Mouse (Mus musculus) cerebellum, postnatal 14 days (tissue): ENCODE data around the gene Rnf113a1.
A peak's percentile ranks its signal among the peaks of the same experiment; 100 is the strongest.
"Not testable (repeated sequence)": the region's sequence is repeated elsewhere in the genome, so short reads cannot be mapped to it uniquely, and the experiment has no call there.

Experiments
- DNase-seq, 2 experiments: peaks; one replicate each; pipeline ENCODE4 v3.0.0; 2021; ENCODE audit warnings: mixed read lengths in 2 of 2

Gene Rnf113a1

DNA sequence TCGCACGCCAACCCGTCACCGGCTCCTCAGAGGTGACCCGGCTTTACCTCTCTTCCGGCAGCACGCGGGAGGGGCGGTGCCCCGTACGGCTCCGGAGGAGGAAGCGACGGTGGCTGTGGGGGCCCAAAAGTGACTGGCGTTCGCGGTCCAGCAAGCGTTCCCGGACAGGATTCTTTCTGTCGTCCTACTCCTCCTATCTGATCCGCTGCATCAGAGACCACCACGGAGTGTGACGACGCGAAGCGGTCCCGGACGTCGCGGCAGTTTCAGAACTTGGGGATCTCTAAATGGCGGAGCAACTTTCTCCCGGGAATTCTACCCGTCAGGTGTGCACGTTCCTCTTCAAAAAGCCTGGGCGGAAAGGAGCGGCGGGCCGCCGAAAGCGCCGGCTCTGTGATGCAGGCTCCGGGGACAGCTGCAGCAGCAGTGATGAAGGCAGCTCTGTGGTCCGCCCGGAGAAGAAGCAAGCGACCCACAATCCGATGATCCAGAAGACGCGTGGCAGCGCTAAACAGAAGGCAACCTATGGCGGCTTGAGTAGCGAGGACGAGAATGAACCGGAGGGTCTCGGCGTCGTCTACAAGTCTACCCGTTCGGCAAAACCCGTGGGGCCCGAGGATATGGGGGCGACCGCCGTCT is at the start of gene Rnf113a1, which contains the start of gene Ndufa1:
Rnf113a1 (plus strand) TSS at position 141 of the 639 bp plus-strand sequence.
Ndufa1 (minus strand) TSS at position 59 of the 639 bp plus-strand sequence.
- DNase-seq, result peak; percentile 86

DNA sequence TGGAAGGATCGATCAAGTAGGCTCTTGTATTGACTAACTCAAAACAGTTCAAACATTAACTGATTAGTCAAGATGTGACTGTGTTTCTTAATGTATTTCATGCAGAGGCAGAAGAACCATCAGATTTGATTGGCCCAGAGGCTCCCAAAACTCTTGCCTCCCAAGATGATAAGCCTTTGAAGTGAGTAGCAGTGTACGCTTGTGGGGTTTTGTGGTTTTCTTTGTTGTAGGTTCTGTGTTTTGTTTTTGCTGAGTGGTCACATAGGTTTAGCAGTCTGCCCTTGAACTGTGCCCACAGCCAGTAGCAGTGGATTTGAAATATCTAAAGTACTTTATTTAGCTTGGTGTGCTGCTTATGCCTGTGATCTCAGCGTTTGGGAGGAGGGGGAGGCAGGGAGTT is 49.3 kb upstream of the Rnf113a1 start:
- DNase-seq, result no peak

DNA sequence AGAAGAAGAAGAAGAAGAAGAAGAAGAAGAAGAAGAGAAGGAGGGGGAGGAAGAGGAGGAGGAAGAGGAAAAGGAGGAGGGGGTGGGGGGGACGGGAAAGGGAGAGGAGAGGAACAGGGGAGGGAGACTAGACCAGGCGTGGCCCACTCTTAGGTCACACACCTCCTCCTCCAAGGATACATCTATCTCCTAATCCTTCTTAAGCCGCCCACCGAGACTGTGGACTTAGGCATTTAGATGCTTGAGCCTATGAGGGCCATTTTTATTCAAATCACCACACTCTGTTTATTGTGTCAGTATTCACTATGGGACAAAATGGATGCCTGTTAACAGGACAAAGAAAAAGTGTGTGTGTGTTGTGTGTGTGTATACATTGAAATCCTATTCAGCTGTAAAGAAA is 46.5 kb upstream of the Rnf113a1 start:
- not testable (repeated sequence) for DNase-seq

DNA sequence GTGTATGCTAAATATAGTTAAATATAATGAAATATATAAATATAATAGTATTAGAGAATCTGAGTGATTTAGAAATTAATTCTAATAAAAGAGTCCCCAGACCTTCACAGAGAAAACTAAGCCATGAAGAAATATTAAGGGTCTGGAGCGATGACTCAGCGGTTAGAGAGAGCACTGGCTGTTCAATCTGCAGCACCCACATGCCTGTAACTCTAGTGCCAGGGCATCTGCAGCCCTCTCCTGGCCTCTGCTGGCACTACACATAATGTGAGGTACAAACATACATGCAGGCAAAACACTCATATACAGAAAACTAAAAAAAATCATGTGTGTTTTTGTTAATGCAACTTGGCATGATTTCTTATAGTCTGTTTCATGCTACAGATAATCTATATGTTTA is 46.1 kb upstream of the Rnf113a1 start:
- DNase-seq, result peak in 1 of 2 experiments; percentile 9

DNA sequence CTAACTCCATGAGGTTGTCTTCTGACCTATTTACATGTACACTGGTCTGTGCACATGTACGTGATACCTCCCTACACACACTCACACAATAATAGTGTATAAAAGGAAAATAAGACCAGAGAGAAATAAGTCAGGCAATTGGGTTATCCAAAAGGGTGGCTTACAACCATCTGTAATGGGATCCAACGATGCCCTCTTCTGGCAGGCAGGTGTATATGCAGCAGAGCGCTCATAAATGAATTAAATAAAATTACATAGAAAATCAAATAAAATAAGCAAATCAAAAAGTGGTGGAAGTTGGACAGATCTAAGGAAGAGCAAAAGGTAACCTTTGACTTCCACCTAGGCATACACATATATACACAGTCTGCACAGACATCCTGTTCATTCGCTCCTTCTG is 33.2 kb upstream of the Rnf113a1 start:
- peak in 1 of 2 experiments; percentile 6 for DNase-seq

DNA sequence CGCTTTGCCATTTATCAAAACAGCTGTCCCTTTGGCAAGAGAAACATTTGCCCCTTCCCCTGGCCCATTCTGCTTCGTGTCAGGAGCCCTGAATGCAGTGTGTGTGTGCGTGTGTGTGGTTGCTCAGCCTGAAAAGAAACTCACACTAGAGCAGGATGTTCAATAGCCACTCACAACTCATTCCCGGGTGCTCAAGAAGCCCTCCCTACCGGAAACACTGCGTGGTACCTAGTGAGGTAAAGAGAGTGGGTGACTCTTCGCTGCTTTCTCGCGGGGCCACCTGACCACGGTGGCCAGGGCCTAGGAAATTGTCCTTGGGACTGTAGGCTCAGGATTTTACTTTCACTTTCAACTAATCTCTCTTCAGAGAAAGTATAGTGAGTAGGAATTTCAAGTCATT is 29.9 kb upstream of the Rnf113a1 start:
- no peak for DNase-seq

DNA sequence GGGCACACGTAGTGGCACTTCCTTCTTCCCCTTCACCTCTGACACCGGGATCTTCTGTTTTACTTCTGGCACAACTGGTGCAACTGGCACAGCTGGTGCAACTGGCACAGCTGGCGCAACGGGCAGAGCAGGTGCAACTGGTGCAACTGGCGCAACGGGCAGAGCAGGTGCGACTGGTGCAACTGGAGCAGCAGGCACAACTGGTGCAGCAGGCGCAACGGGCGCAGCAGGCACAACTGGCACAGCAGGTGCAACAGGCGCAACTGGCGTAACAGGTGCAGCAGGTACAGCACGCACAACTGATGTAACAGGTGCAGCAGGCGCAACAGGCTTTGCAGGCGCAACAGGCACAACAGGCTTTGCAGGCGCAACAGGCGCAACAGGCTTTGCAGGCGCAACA is 27.9 kb upstream of the Rnf113a1 start:
- DNase-seq, result no peak

DNA sequence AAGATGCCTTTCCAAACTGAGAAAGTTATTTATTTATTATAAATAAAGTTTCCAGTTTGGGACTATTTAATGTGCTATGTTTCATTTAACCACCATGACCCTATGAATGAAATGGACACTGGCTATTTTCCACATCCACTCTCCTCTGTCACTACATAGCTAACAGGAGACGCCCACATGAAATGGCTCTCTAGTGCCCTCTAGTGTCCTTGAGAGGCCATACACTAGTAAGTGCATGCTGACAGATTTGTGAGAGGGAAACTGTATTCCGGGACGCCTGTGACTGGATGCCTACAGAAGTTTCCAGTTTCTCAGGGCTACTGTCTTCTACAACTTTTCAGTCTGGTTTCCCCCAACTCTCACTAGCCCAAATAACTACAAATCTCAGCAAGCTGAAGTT is 24.0 kb upstream of the Rnf113a1 start:
- peak; percentile 40 to 44 for DNase-seq

DNA sequence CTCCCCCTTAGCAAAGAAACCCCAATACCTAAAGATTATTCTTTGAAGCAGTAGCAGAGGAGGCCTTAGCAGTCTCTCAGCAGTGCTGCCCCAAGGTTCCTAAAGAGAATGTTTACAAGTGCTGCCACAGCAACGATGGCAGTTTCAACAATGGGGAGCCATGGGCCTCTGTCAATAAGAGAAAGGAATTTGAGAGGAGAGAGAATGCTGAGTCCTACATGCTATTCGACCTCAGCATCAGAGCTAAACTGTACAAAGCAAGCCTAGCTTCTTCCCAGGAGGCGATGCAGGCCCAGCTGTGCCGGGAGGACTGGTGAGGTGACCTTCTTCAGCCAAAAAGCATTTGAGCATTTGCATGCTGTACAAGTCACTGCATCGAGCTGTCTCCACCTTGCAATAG is 22.3 kb upstream of the Rnf113a1 start, which contains the start of gene Akap14:
Akap14 (minus strand) TSS at position 101 of the 400 bp plus-strand sequence.
- no peak for DNase-seq

DNA sequence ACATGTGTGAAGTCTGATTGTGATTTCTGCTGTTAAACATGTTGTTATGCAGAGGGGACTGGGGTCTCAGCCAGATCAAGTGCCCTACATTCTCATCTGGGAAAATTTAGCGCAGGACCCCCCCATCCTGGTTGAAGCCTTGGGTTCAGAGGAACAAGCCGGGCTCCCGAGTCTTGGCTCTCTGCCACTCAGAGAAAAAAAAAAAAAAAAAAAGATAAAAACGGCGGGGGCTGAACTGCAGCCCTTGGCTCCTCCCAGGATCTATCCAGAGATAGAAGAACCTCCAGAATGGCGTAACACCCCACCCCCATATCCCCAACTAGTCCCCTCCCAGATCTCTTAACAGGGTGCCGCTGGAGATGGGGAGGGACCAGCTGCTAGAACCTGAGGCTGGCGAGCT is 6.6 kb upstream of the Rnf113a1 start:
- DNase-seq, result peak; percentile 12 to 16

DNA sequence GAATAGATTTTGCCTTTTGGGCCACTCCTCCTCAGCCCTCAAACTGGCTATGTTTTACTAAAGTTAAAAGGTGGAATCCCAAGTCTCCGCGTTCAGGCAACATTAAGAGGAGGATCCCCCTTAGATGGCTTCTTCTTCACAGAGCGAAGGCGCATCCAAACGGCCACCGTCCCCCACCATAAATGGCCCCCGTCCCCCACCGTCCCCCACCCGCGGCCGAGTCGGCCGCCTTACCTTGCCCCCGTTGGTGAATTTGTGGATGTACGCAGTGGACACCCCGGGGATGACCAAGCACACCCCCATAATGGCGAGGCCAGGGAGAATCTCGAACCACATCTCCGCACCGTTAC is 315 bp upstream of the Rnf113a1 start:
- DNase-seq, result no peak

DNA sequence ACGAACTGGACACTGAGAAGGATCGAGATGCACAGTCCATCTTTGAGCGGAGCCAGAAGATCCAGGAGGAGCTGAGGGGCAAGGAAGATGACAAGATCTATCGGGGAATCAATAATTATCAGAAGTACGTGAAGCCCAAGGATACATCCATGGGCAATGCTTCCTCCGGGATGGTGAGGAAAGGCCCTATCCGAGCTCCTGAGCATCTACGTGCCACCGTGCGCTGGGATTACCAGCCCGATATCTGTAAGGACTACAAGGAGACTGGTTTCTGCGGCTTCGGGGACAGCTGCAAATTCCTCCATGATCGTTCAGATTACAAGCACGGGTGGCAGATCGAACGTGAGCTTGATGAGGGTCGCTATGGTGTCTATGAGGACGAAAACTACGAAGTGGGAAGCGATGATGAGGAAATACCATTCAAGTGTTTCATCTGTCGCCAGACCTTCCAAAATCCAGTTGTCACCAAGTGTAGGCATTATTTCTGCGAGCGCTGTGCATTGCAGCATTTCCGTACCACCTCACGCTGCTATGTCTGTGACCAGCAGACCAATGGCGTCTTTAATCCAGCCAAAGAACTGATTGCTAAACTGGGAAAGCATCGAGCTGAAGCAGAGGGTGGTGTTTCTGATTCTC is 817 bp downstream of the Rnf113a1 start:
- DNase-seq, result peak in 1 of 2 experiments; percentile 17

DNA sequence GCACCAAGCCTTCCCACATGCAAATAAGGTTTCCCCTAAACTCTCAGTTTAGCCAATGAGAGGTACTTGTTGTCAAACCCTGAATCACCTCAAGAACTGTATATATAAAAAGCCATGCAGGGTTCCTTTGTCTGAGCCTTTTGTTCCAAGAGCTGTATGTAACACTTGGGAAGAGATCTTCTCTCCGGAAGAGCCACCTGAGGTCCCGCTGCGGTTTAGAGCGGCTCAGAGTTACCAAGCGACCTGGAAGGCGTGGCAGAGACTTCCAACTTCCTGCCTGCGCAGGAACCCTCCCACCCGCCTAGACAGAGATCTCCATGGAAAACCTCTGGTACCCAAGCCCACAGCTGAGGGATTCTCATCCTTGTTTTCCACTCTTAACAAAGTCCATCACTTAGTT is 7.6 kb downstream of the Rnf113a1 start:
- no peak for DNase-seq

DNA sequence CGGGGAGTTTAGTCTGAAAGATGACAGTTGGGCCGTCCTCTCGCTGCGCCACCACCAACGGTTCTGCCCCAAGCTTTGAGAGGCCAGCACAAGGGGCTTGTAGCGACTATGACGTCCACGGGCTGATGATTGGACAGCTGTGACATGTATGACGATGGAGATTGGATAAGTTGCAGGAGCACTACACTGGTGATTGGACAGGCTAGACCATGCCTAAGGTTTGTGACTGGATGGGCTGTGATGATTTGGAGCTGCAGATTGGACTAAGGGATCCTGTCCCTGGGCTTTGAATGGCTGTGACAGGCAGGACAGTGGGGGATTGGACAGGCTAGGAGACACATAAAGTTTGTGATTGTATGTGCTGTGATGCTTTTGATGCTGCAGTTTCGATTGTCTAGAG is 19.9 kb downstream of the Rnf113a1 start, which contains the start of gene Gm9:
Gm9 (minus strand) TSS at position 101 of the 400 bp plus-strand sequence.
- DNase-seq, result no peak

DNA sequence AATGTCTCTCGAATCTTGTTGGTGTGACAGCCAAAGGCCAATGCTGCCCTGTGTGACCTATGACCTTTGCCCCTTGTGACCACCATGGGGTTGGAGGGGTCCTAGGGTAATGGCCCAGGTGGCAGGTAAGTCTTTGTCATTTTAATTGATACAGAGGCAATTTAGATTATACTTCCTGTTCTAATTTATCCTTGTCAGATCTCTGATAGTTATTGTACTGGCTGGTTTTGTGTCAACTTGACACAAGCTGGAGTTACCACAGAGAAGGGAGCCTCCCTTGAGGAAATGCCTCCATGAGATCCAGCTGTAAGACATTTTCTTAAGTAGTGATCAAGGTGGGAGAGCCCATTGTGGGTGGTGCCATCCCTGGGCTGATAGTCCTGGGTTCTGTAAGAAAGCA is 31.1 kb downstream of the Rnf113a1 start, which contains the start of gene Rhox1:
Rhox1 (minus strand) TSS at position 101 of the 400 bp plus-strand sequence.
- DNase-seq, result not testable (repeated sequence)
